Mouse (Mus musculus) limb, embryonic 10.5 days (tissue): ENCODE measurements at regions not wholly inside any gene's neighbourhood (a gene's known extent, or its start where the extent isn't known, plus 50 kb on each side); places are given as distances from the start of the nearest gene placed in this dataset.

ENCODE experiments used
- DNase-seq: peaks from one replicate; pipeline ENCODE4 v3.0.0-alpha.2; 2017; ENCODE audit warnings: low spot score
- H3K27ac ChIP-seq: fragments of 300-500 bp; sonication (generic); 2 replicates; pipeline ENCODE4 v1.5.1; 2016; ENCODE audit warnings: mild to moderate bottlenecking
- H3K27me3 ChIP-seq: fragments of 300-500 bp; sonication (generic); 2 replicates; pipeline ENCODE4 v1.6.1; 2016; ENCODE audit warnings: low read depth, mild to moderate bottlenecking; ENCODE audit not compliant: poor library complexity, severe bottlenecking
- H3K36me3 ChIP-seq: fragments of 300-500 bp; sonication (generic); 2 replicates; pipeline ENCODE4 v1.6.1; 2016; ENCODE audit warnings: mild to moderate bottlenecking, moderate library complexity
- H3K4me1 ChIP-seq: fragments of 300-500 bp; sonication (generic); 2 replicates; pipeline ENCODE4 v1.6.1; 2016
- H3K4me3 ChIP-seq: fragments of 300-500 bp; sonication (generic); 2 replicates; pipeline ENCODE4 v1.5.1; 2016; ENCODE audit warnings: mild to moderate bottlenecking, moderate library complexity
- H3K9me3 ChIP-seq: fragments of 300-500 bp; sonication (generic); replicated peaks from 2 replicates; pipeline ENCODE4 v1.6.1; 2016; ENCODE audit warnings: mild to moderate bottlenecking
- WGBS: fragments of 180-500 bp; shearing (Covaris S2); methylation state at CpG from one replicate; pipeline ENCODE4 v1.1.7; 2016; 5-methylcytosine and 5-hydroxymethylcytosine counted together

DNA sequence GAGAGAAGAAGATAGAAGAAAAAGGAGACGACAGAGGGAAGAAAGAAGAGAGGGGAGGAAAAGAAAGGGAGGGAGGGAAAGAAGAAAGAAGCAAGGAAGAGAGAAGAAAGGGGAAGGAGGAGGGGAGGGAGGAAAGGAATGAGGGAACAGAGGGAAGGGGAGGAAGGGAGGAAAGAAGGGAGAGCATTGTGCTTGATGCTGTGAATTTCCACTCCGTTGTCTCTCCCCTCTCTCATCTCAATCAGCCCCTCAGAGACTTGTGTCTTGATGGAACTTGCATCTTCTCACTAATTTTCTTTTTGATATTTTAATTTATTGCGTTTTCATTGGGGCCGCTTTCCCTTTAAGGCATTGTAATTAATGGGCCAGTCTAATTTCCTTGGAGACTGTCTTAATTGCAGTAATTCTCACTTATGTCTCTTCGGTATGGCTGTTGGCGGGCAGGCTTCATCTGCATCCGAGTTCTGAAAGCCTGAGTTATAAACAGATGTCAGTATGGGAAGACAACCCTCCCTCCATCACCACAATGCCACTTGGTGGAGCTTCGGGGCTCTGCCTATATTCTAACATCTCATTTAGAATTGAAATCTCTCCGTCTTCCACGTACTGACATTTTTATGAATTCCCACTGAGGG is 111.4 kb upstream of the Xylt1 start:
- 71% methylated on average over 10 of the region's 10 CpGs for WGBS
- Histone ChIP-seq H3K27ac (no peak overlapping the region), H3K27me3 (no peaks in the 10 kb centered on the region), H3K36me3 (no peaks in the 10 kb centered on the region), H3K4me3 (no peak overlapping the region), H3K4me1 (peaks cover 10% of the 10 kb centered on the region), H3K9me3 (no peaks in the 10 kb centered on the region)
- no peak for DNase-seq

DNA sequence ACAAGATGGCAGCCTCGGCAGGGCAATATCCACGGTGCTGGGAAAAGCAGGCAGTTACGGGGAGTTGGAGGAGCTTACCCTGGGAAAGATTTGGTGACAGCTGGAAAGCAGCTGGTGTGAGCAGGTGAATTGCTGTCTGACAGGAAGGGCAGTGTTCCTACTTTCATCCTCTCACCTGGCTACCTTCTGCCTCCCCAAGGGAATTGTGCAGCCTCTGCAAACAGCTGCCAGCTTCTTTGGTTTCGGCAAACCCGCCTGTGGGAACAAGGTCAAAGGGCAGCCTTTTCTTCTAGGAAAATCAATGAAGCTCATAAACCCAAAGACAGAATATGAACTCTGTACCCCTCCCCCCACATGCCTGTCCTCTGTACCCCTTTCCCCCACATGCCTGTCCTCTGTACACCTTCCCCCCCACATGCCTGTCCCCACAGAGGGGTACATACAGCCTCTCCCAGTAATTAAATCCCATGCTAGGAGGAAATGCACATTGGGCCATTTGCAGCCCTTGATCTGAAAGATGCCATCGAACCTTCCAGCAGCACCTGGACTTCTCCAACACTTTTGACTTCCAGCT is 102.3 kb upstream of the Xylt1 start:
- H3K27ac ChIP-seq: peak overlapping the region; percentile 26; the same call in 1 of the 2 replicates
- DNase-seq: peak; percentile 51
- H3K4me3 ChIP-seq: no peak overlapping the region
- H3K27me3 ChIP-seq: no peaks in the 10 kb centered on the region
- no peaks in the 10 kb centered on the region for H3K9me3 ChIP-seq
- H3K36me3 ChIP-seq: no peaks in the 10 kb centered on the region
- 63% methylated on average over 6 of the region's 6 CpGs for WGBS
- peaks cover 13% of the 10 kb centered on the region for H3K4me1 ChIP-seq

DNA sequence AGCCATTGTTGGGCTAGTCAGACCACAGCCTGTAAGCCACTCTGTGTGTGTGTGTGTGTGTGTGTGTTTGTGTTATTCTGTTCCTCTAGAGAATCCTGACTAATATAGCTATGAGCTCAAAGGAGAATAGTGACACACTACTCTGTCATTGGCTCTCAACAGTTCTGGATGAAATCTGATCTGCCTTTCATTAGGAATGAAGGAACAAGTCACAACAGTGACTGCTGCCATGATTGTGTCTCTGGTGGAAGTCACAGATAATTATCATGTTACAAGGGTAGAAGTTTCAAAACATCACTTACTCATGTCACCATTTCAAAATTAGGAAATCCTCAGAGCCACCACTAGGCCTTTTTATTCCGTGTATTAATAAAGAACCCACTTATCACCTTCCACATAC is 98.6 kb upstream of the Xylt1 start:
- no peak overlapping the region for H3K27ac ChIP-seq
- H3K36me3 ChIP-seq: no peaks in the 10 kb centered on the region
- H3K4me3 ChIP-seq: no peak overlapping the region
- DNase-seq: no peak
- no peaks in the 10 kb centered on the region for H3K27me3 ChIP-seq
- WGBS: 95% methylated on average over 1 of the region's 1 CpGs
- no peaks in the 10 kb centered on the region for H3K9me3 ChIP-seq
- peaks cover 13% of the 10 kb centered on the region for H3K4me1 ChIP-seq

DNA sequence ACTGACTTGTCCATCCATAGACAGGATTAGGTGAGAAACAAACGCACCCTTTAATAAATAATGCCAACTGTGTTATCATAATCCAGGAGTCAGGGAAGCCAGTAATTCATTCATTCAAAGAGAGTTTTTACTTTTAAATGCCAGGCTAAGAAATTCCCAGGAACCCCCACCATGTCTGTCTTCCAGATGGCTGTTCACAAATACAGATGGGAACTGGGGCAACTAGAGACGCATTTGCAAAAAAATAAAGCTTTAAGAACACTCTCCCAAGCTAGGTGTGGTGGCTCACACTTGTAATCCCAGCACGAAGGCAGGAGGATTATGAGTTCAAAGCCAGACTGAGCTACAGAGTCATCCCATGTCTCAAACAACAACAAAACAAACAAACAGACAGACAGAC is 95.6 kb upstream of the Xylt1 start:
- whole genome bisulfite sequencing: 84% methylated on average over 3 of the region's 3 CpGs

DNA sequence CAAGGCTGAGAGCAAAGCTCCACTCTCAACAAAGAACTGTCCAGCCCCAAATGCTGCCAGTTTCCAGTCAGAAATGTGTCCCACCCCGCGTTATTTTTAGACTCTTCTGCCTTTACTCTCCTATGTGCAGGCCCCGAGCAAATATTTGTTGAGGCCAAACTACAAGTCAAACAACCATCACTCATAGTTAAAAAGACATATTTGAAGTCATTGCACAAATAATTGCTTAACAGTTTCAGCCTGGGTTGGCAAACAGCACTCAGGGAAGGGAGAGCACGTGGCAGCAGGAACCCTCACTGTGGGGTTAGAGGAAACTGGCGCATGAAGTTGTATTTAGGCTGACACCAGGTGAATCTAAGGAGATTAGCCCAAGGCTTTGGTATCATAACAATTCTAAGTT is 94.8 kb upstream of the Xylt1 start:
- Histone ChIP-seq H3K4me1 (no peaks in the 10 kb centered on the region), H3K36me3 (no peaks in the 10 kb centered on the region), H3K27me3 (no peaks in the 10 kb centered on the region), H3K27ac (no peak overlapping the region), H3K9me3 (no peaks in the 10 kb centered on the region), H3K4me3 (no peak overlapping the region)
- 86% methylated on average over 5 of the region's 5 CpGs for WGBS
- DNase-seq: no peak

More for the DNA sequence above, 95.6 kb upstream of the Xylt1 start:
- no peaks in the 10 kb centered on the region for H3K9me3 ChIP-seq
- DNase-seq: no peak
- H3K4me3 ChIP-seq: no peak overlapping the region
- H3K27ac ChIP-seq: no peak overlapping the region
- no peaks in the 10 kb centered on the region for H3K4me1 ChIP-seq
- no peaks in the 10 kb centered on the region for H3K27me3 ChIP-seq
- no peaks in the 10 kb centered on the region for H3K36me3 ChIP-seq

DNA sequence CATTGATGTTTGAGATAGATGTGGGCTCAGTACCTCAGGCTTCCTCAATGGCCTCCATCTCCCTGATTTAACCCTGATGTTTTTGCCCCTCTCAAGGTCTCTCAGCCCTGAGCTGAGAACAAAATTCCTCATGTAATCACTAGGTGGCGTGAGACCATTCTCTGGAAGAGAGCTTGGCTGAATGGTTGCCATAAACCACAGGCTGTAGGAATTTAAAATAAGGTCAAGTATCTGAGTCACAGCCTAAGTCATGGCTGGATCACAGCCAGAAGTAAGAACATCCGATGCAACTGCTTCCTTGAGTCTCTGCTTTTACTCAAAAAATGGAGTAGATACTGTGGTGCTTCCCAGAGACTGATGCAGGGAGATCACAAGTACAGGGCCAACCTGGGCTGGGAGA is 77.1 kb upstream of the Xylt1 start:
- Histone ChIP-seq H3K4me3 (no peak overlapping the region), H3K9me3 (no peaks in the 10 kb centered on the region), H3K27ac (no peak overlapping the region), H3K36me3 (no peaks in the 10 kb centered on the region), H3K27me3 (no peaks in the 10 kb centered on the region), H3K4me1 (no peaks in the 10 kb centered on the region)
- WGBS: 47% methylated on average over 2 of the region's 2 CpGs
- no peak for DNase-seq

DNA sequence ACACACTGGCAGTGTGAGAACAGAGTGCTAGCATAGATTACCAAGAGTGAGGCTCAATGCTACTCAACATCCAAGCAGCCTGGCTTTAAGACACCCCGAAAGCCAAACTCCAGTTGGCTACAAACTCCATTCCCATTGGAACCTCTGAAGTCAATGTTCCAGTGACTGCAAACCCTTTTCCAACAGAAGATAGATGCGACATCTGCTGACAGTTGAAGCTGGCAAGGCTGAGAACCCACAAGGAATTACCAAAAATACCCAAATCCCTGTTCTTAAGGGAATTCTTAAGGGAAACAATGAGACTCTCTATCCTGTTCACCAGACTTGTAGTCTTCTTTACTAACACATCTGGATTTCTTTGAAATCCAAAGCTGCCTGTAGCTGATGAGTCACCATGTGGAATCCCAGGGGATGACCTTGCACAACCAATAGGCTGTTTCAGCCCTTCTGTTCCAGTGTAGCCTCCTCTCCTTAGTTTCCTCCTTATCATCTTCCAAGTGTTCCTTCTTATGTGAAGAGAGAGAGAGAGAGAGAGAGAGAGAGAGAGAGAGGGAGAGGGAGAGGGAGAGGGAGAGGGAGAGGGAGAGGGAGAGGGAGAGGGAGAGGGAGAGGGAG is 70.1 kb upstream of the Xylt1 start:
- DNase-seq: no peak
- Histone ChIP-seq H3K27ac (no peak overlapping the region), H3K9me3 (no peaks in the 10 kb centered on the region), H3K27me3 (no peaks in the 10 kb centered on the region), H3K4me3 (no peak overlapping the region), H3K4me1 (no peaks in the 10 kb centered on the region), H3K36me3 (no peaks in the 10 kb centered on the region)
- WGBS: 96% methylated on average over 2 of the region's 2 CpGs

DNA sequence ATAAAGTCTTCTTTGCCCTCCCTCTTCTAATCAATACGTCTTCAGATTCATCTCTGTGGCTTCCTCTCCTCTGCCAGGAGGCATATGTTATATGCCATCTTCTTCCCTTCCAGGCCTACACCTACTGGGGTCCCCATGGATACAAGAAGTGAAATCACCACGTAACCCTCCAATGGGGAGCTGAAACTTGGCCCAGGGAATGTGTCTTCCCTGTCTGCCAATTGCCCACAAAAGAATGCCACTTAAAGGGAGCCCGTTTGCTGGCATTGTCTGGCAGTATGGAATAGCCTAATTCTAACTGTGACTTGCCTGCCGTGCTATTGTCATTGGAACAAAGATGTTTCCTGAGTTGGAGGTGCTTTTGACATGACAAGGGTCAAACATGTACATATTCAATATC is 69.5 kb upstream of the Xylt1 start:
- no peak overlapping the region for H3K27ac ChIP-seq
- H3K9me3 ChIP-seq: no peaks in the 10 kb centered on the region
- H3K36me3 ChIP-seq: no peaks in the 10 kb centered on the region
- no peaks in the 10 kb centered on the region for H3K27me3 ChIP-seq
- no peak overlapping the region for H3K4me3 ChIP-seq
- H3K4me1 ChIP-seq: no peaks in the 10 kb centered on the region
- DNase-seq: no peak
- WGBS: 83% methylated on average over 4 of the region's 4 CpGs

DNA sequence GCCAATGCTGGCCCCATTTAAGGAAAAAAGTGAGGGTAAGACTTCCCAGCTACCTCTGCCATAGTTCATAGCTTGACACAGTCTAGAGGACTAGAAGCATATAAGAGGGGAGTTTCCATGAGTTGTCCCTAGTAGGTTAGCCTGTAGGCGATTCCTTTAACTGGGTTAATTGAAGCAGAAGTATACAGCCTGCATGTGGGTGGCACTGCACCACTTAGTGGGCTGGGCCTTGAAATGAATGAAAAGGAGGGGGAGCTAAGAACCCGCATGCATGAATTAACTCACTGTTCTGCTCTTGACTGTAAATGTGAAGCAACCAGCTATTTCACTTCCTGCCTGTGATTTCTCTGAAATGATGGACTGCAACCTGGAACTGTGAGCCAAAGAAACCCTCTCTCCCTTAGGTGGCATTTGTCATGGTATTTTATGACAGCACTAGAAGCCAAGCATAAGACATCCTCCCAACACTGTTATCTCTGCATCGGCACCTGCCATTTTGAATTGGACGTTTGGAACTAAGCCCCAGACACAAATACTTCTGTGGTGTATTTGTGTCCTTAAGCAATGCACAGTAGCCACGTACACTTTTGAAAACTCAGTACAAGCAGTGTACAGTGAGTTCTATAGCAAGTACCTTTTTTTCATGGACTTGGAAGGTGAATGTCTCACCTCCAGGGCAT is 64.5 kb upstream of the Xylt1 start:
- Histone ChIP-seq H3K36me3 (no peaks in the 10 kb centered on the region), H3K4me3 (no peak overlapping the region), H3K27ac (no peak overlapping the region), H3K9me3 (no peaks in the 10 kb centered on the region), H3K27me3 (no peaks in the 10 kb centered on the region), H3K4me1 (no peaks in the 10 kb centered on the region)
- DNase-seq: no peak
- 91% methylated on average over 5 of the region's 5 CpGs for WGBS

DNA sequence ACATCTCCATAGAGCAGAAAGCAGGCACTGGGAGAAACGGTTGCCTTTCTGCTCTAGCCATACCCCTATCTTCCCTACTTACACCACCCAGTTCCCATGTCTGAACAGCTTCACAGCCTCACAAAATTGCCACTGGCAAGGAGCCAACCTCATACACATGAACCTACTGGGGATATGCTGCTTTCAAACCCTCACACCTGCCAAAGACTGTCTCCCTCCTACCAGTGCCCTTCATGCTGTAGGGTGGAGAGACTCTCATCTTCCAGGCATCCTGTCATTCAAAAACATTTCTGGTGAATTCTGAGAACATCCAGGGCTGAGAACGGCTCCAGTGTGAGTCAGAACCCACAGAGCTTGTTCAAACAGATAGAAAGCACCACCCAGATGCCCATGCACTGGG is 63.4 kb upstream of the Xylt1 start:
- Histone ChIP-seq H3K9me3 (no peaks in the 10 kb centered on the region), H3K27ac (no peak overlapping the region), H3K4me3 (no peak overlapping the region), H3K27me3 (no peaks in the 10 kb centered on the region), H3K36me3 (no peaks in the 10 kb centered on the region), H3K4me1 (no peaks in the 10 kb centered on the region)
- DNase-seq: no peak
- 93% methylated on average over 2 of the region's 2 CpGs for WGBS

DNA sequence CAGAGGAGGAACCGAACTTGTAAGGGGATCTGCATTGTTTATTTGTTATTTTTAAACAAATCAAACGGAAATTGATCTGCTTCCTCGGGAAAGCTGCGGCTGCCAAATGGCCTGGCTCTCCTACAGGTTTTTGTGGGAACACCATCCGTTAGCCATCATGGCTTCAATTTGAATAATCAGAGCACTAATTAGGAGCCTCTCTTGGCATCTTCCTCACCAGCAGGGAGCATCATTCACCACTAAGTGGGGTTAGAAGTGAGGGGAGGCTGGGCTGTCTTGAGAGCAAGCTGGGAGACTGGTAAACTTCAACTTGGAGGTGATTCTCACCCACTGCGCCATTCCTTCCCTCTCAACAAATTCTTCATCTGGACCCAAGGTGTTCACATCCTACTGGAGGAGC is 60.2 kb upstream of the Xylt1 start:
- no peaks in the 10 kb centered on the region for H3K4me1 ChIP-seq
- DNase-seq: no peak
- 48% methylated on average over 6 of the region's 6 CpGs for whole genome bisulfite sequencing

More for the DNA sequence above, 60.2 kb upstream of the Xylt1 start:
- Histone ChIP-seq H3K36me3 (no peaks in the 10 kb centered on the region), H3K4me3 (no peak overlapping the region), H3K27me3 (no peaks in the 10 kb centered on the region), H3K9me3 (no peaks in the 10 kb centered on the region), H3K27ac (no peak overlapping the region)
